Mouse (Mus musculus): ENCODE results near the gene Arhgap32. TPM values are rescaled to one million over a fixed set of nuclear protein-coding genes. Genes with fewer than 3 reads are reported as not detected.
"Not testable (repeated sequence)": the region's sequence is repeated elsewhere in the genome, so short reads cannot be mapped to it uniquely, and the experiment has no call there.

The Arhgap32 gene
- total RNA-seq (2022) = 100 to 1,000 TPM; 403 to 500 (median 438) TPM

GRCm38 (mm10) chr9:32115786-32116185 lies at the start of gene Arhgap32:
Arhgap32 (plus strand) TSS chr9:32116136.
- no peak for DNase-seq (ENCODE audit: low spot score in 2 of 2)

- DNase-seq (ENCODE audit: low spot score in 2 of 2) = no peak
Measured at GRCm38 (mm10) chr9:32072778-32073177, 43.2 kb upstream of the Arhgap32 start.

GRCm38 (mm10) chr9:32088106-32088776 lies 27.7 kb upstream of the Arhgap32 start:
- DNase-seq (ENCODE audit: low spot score in 2 of 2) = no peak

DNA sequence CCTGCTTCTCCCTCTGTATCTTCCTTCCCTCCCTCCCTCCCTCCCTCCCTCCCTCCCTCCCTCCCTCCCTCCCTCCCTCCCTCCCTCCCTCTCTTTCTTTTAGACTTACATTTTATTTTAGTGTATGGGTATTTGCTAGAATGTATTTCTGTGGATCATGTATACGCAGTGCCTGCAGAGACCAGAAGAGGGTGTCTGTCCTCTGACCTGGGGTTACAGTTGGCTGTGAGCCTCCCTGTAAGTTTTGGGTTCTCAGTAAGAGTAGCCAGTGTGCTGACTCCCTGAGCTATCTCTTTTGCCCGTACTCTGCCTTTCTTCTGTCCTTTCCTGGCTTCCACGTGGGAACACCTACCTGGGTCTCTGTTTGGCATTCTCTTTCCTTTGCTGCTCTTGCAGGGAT lies 27.1 kb upstream of the Arhgap32 start:
- no peak for DNase-seq (ENCODE audit: low spot score in 2 of 2)

- DNase-seq (ENCODE audit: low spot score in 2 of 2) = no peak
Measured at GRCm38 (mm10) chr9:32093456-32093855, 22.5 kb upstream of the Arhgap32 start.

DNA sequence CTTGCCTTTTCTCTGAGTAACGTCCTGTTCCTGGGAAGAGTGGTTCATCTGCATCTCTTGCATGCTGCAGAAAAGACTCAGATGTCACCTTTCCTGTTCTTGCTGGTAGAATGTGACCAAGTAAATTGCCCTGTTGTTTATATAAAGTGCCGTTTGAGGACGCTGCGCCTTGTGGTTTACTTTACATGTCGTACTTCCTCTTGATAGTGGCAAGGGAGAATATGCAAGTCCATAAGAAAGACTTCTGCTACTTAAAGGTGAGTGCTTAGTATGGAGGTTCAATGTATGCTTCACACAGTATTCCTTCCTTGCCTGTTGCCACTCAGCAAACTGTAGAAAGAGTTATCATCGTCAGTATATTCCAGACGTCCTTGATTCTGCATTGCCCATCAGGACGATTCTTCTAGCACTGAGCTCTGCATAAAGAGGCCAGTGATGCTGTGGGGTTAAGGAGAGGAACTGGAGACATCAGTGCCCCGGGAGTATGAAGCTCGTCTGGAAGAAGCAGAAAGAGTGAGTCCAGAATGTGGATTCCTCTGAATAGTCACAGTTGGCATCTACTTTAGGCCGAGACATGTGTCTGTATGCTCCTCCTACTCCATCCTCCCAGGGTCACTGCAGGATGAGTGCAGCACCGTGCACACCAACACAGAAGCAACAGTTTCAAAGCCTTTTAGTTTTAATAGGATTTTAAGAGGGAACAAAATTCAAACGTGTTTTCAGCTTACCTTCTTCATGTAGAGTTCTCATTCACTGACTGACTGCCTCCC lies 21.4 kb upstream of the Arhgap32 start:
- no peak for DNase-seq (ENCODE audit: low spot score in 2 of 2)

DNA sequence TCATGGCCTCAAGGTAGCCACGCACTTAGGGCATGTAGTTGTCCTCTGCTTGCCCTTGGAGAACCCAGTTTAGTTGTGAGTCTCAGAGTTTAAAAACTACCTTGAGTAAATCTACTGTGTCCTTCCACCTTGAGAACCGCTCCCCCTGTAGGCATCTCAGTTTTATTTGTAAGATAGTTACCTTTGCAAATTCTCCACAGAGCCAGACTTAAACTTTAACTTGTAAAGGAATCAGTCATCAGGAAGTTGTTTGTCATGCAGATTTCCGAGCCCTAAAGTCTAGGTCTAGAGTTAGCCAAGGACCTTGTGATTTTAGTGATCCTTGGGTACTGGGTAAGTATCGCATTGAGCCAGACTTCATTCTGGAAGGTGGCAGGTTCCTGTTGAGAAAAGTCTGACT lies 20.4 kb upstream of the Arhgap32 start:
- no peak for DNase-seq (ENCODE audit: low spot score in 2 of 2)

- DNase-seq (ENCODE audit: low spot score in 2 of 2) = no peak
Measured at GRCm38 (mm10) chr9:32096541-32096940, 19.4 kb upstream of the Arhgap32 start.

- DNase-seq (ENCODE audit: low spot score in 2 of 2) = no peak
Measured at GRCm38 (mm10) chr9:32097123-32097522, 18.8 kb upstream of the Arhgap32 start.

- DNase-seq (ENCODE audit: low spot score in 2 of 2) = no peak
Measured at GRCm38 (mm10) chr9:32098425-32099155, 17.3 kb upstream of the Arhgap32 start.

DNA sequence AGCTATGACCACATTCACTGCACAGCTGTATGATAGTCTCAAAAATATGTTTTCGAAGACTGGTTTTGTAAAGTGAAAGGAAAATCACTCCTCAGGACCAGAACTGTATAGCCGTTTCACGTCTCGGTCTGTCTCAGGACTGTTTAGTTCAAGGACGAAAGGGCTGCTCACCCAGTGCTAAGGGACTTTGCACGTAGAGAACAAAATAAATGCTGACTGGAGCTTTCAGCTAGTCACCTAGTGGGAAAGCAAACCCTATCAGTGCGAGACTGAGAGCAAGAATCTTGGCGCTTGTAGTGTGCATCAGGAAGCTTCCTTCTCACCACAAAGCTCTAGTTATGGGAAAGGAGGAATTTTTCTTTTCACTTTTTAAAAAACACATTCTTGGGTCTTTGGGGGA lies 15.4 kb upstream of the Arhgap32 start:
- no peak for DNase-seq (ENCODE audit: low spot score in 2 of 2)

DNA sequence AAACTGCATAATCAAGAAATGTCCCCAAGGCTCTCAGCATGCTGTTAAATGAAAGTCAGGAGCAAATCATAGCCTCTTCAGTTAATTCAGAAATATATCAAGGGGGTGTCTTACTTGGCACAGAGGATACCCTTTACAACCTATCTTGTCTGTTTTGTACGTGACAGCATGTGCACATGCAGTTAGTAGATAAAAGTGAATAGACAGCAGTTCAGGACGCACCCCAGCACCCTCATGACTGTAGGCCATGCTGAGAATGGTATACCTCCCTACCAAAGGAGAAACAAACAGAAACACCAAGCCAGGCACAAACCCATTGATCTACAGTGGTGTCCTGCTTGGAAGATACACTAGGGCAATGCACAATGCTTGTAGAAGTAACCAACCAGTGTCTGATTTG lies 14.4 kb upstream of the Arhgap32 start:
- no peak for DNase-seq (ENCODE audit: low spot score in 2 of 2)

- no peak for DNase-seq (ENCODE audit: low spot score in 2 of 2)
Measured at GRCm38 (mm10) chr9:32104670-32105069, 11.3 kb upstream of the Arhgap32 start.

DNA sequence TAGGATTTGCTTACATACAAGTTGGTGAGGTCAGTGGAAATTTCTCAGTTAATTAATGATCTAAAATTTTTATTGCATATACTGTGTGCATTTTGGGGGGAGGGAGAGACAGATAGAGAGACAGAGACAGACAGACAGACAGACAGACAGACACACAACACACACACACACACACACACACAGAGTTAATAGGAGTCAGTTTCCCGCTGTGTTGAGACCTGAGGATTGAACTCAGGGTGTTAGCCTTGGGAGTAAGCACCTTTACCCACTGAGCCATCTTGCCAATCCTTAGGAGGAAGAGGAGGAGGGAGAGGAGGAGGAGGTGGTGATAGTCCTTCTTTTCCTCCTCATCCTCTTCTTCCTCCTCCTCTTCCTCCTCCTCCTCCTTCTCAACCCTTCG lies 5.6 kb upstream of the Arhgap32 start:
- DNase-seq (ENCODE audit: low spot score in 2 of 2) = no peak

DNA sequence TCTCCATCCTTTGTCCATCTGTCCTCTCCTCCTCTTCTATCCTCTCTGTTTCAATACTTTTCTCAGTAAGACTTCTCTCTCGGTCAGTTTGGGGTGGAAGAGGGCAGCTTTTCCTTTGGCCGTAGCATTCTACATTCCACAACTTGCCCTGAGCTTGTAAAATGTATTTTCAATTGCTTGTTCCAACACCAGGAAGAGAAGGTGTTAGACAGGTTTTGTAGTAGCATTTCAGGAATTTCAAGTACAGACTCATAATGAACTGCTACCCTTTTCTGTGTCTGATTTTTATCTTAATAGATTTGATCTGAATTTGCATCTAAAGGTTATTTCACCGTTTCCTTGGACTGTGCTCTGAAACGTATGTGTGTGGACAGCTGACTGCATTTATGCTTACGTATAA lies 336 bp downstream of the Arhgap32 start:
- no peak for DNase-seq (ENCODE audit: low spot score in 2 of 2)

DNA sequence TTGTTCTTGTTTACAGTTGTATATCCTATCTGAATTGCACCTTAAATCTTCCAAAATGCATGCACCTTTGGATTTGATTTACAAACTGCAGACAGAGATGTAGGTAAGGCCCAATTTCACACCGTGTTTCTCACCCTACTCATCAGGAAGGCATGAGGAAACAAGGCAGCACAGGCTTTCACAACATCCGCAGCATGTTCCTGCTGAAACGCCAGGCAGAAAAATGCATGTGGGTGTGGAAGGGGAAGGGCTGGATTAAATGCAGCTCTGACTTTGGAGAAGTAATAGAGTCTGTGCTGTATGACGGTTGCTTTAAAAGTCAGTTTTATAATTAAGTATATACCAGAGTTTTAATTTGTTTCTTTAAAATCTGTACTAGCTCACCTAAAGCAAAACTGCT lies 1.9 kb downstream of the Arhgap32 start:
- DNase-seq (ENCODE audit: low spot score in 2 of 2) = no peak

DNA sequence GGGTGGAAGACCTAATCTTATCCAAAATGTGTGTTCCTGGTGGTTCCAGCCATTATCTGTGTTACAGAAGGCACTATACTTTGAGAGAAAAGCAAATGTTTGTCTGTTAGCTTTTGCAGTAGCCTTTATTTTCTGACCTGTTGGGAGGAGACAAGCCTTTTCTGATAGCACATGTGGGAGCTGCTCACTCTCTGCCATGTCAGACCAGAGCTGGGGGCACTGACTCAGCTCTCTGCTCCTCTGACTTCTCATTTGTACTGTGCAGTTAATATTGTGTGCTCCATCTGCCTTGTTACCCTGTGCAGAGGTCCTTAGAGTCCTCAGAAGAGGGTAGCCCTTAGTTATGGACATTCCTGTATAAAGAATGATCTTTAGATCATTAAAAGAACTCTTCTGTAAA lies 2.5 kb downstream of the Arhgap32 start:
- no peak for DNase-seq (ENCODE audit: low spot score in 2 of 2)

- DNase-seq (ENCODE audit: low spot score in 2 of 2) = no peak
Measured at GRCm38 (mm10) chr9:32119586-32119985, 3.6 kb downstream of the Arhgap32 start.

- DNase-seq (ENCODE audit: low spot score in 2 of 2) = no peak
Measured at GRCm38 (mm10) chr9:32120162-32120561, 4.2 kb downstream of the Arhgap32 start.

- DNase-seq (ENCODE audit: low spot score in 2 of 2) = not testable (repeated sequence)
Measured at GRCm38 (mm10) chr9:32121271-32121670, 5.3 kb downstream of the Arhgap32 start.

- DNase-seq (ENCODE audit: low spot score in 2 of 2) = no peak
Measured at GRCm38 (mm10) chr9:32136195-32136594, 20.3 kb downstream of the Arhgap32 start.

- DNase-seq (ENCODE audit: low spot score in 2 of 2) = no peak
Measured at GRCm38 (mm10) chr9:32136680-32137295, 20.9 kb downstream of the Arhgap32 start.
